Mouse (Mus musculus) 416B (cell line): ENCODE data around the gene Gm21789.
"Not testable (repeated sequence)": the region's sequence is repeated elsewhere in the genome, so short reads cannot be mapped to it uniquely, and the experiment has no call there.

Experiments used
- DNase-seq: peaks from one replicate; pipeline ENCODE4 v3.0.0; 2011; ENCODE audit warnings: low read depth

The Gm21789 gene

GRCm38 (mm10) chrX:32941468-32941867 lies at the start of gene Gm21789:
Gene Gm21789 (plus strand): TSS chrX:32941768.
- DNase-seq = not testable (repeated sequence)

DNA sequence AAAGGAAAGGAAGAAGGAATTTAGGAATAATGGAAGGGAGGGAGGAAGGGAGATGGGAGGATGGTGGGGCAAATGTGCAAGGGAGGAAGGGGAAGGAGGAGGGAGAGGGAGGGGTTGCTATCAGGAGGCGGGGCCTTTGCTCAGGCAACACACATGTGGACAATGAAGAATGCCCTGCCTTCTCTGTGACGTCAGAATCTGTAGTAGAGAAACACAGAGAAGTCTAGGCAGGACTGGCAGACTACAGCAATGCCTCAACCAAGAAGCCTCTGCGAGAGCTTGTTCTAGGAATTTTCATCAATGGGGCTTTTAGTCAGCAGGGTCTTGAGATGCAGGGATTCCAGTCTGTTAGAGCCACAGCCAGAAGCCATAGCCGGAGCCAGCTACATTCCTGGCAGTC lies 47.2 kb upstream of the Gm21789 start, which contains the start of gene Btbd35f30:
Btbd35f30 (plus strand) TSS at position 301 of the 400 bp plus-strand sequence.
- not testable (repeated sequence) for DNase-seq

GRCm38 (mm10) chrX:32973597-32973996 lies 32.0 kb downstream of the Gm21789 start, which contains the start of gene Btbd35f5:
Gene Btbd35f5 (plus strand): TSS chrX:32973897.
- DNase-seq = not testable (repeated sequence)
